Mouse (Mus musculus): ENCODE data around the gene Asz1. TPM values are rescaled to one million over a fixed set of nuclear protein-coding genes. Genes with fewer than 3 reads are reported as not detected.
A peak's percentile ranks its signal among the peaks of the same experiment; 100 is the strongest.

Asz1 gene
- total RNA-seq, 2 experiments from 2014 or later, result not detected

DNA sequence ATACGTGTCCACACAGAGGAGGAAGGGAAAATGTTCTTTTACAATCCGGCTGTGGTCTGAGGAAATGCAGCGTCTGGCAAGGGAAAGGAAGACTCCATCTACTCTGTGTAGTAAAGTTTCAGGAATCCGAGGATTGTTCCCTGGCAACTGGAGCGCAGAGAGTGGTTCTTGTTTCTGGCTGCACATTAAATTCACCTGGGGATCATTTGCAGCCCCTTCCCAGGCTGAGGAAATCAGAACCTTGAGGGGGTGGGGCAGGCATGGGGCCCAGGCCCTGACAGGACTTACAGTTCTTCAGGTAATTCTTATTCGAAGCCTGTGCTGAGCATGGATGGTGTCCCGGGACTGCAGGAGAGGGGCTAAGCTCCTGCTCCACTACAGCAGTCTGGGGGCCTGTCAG is 95.5 kb downstream of the Asz1 start:
- ATAC-seq (replicated peaks; ENCODE audit: poor library complexity, severe bottlenecking), result no peak

- ATAC-seq (replicated peaks; ENCODE audit: poor library complexity, severe bottlenecking), result peak; percentile 71
These were observed 101.5 kb downstream of the Asz1 start for GRCm38 (mm10) chr6:18007356-18007755.

DNA sequence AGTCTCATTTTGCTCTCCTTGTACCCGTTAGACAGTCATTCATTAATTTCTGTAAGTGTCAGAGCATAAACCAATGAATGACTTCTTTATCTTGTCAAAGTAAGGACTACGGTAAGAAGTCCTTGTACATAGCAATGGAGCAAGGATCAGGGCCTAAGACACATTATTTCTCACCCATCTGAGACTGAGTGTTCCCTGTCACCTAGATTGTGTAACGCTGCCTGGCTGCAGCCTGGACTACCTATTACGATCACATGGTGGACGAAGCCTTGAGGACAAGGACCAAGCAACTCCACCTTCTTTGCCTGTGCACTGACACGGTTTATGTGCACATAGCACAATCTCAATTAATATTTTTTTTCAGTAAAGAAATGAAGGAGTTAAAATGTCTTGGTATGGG is 106.8 kb downstream of the Asz1 start:
- no peak for ATAC-seq (replicated peaks; ENCODE audit: poor library complexity, severe bottlenecking)

Other genes starting within 250 kb of the Asz1 start
- gene Wnt2, start 78.5 kb downstream of the Asz1 start, total RNA-seq (2014; fragmentation: Nextera tagmentation), result not detected in 2 replicates
- gene Wnt2, start 78.5 kb downstream of the Asz1 start, total RNA-seq (2017), result not detected in 2 replicates
- gene Cftr, start 61.6 kb upstream of the Asz1 start, total RNA-seq (2014; fragmentation: Nextera tagmentation), result not detected in 2 replicates
- 0.04 and 0.26 TPM in 2 replicates for gene Cftr, start 61.6 kb upstream of the Asz1 start, total RNA-seq (2017)

Measured in granulocyte monocyte progenitor cell, adult 5-6 weeks (primary cell).